ENCODE assay signal across 7 mouse cellular contexts in genomic region chr8:70699116-70699833, GRCm38 (mm10). TPM values are rescaled to one million over a fixed set of nuclear protein-coding genes. Genes with fewer than 3 reads are reported as not detected.
DNase-seq lines count a peak whose midpoint lies in the region; ATAC-seq and TF ChIP-seq lines count a peak whose summit lies in the region.

No protein-coding gene starts in this region.

- H3K9ac ChIP-seq in stomach, embryonic 14.5 days (replicated peaks; ENCODE audit: low read depth, low read length), result peak overlapping the region; percentile 99

- H3K27ac ChIP-seq in kidney, adult 2 months (ENCODE audit: insufficient read depth, low read depth, low read length), result peak overlapping the region; percentile 92
- H3K27ac ChIP-seq in macrophage, result peak overlapping the region; percentile 74; the same call in 1 of the 2 replicates
- H3K27ac ChIP-seq in stomach, embryonic 14.5 days (ENCODE audit: low read length), result peak overlapping the region; percentile 99

- H3K79me2 ChIP-seq in macrophage (ENCODE audit: inconsistent target), result no peaks in the 10 kb centered on the region; the same call in 1 of the 2 replicates

- no peaks in the 10 kb centered on the region for H3K9me3 ChIP-seq in stomach, embryonic 14.5 days (ENCODE audit: control insufficient read depth, low read depth, low read length)

- TF ChIP-seq CTCF in kidney, adult 2 months (conservative IDR thresholded peaks at IDR 0.05; ENCODE audit: insufficient read depth, insufficient read length, low read depth, low read length), result no peak

- H3K36me3 ChIP-seq in kidney, adult 2 months (ENCODE audit: control insufficient read depth, insufficient read depth, low read length), result no peaks in the 10 kb centered on the region
- H3K36me3 ChIP-seq in macrophage (ENCODE audit: inconsistent target), result no peaks in the 10 kb centered on the region
- H3K36me3 ChIP-seq in stomach, embryonic 14.5 days (ENCODE audit: control insufficient read depth, insufficient read depth, low read length), result peaks cover 6% of the 10 kb centered on the region

- WGBS in kidney, adult 2 months, result under 1% methylated on average over 83 of the region's 89 CpGs
- WGBS in macrophage (ENCODE audit: missing documents), result 2% methylated on average over 84 of the region's 89 CpGs
- WGBS in stomach, embryonic 14.5 days, result under 1% methylated on average over 86 of the region's 89 CpGs

- H3K4me1 ChIP-seq in kidney, adult 2 months (ENCODE audit: control insufficient read depth, insufficient read depth, low read length), result peaks cover 32% of the 10 kb centered on the region
- peaks cover 44% of the 10 kb centered on the region for H3K4me1 ChIP-seq in stomach, embryonic 14.5 days (ENCODE audit: control insufficient read depth, insufficient read depth, low read length)

- no peaks in the 10 kb centered on the region for H3K27me3 ChIP-seq in kidney, adult 2 months (replicated peaks; ENCODE audit: control insufficient read depth, insufficient read depth, low read length)
- no peaks in the 10 kb centered on the region for H3K27me3 ChIP-seq in stomach, embryonic 14.5 days (ENCODE audit: control insufficient read depth, insufficient read depth, low read length)

- peak overlapping the region; percentile 67 for H3K4me3 ChIP-seq in kidney, adult 2 months (ENCODE audit: insufficient read depth, low read depth, low read length)
- peak overlapping the region; percentile 45 for H3K4me3 ChIP-seq in macrophage (ENCODE audit: inconsistent target)
- H3K4me3 ChIP-seq in stomach, embryonic 14.5 days (ENCODE audit: low read depth, low read length), result peak overlapping the region; percentile 97

- no peak for TF ChIP-seq POLR2A in kidney, adult 2 months (IDR thresholded peaks at IDR 0.05; ENCODE audit: low read depth, low read length)

- peak overlapping the region; percentile 61 for H3K4me2 ChIP-seq in stomach, embryonic 14.5 days (replicated peaks; ENCODE audit: low read depth, low read length)

- DNase-seq in spleen, adult 18-20 months, result peak; percentile 64
- no peak for DNase-seq in spleen, adult 12 weeks (ENCODE audit: low spot score)
- peak; percentile 74 for DNase-seq in cerebellum, adult 8-10 months
- peak; percentile 52 for DNase-seq in gastrocnemius, adult 18-20 months (ENCODE audit: low spot score)
- DNase-seq in kidney, adult 2 months, result no peak

- ATAC-seq in stomach, embryonic 14.5 days (ENCODE audit: insufficient number of reproducible peaks, insufficient read depth, low FRiP score, low read depth), result peak; percentile 5; the same call in 1 of the 2 replicates

RNA-seq across cellular contexts. Expression of gene Jund, which starts 0.5 kb away (rescaled TPM):
- 10 to 100 TPM; 41.6 to 68.4 TPM for total RNA-seq in gastrocnemius, adult 18-20 months (2021)
- polyA plus RNA-seq in kidney, adult 2 months (2012; rRNA removed), result 158 and 201 TPM in 2 replicates
- total RNA-seq in macrophage (2018; cell fraction: chromatin; rRNA removed), result 10 to 100 TPM; 10.4 to 46.3 (median 24.7) TPM
- total RNA-seq in macrophage (2018; cell fraction: cytosol; rRNA removed), result 100 to 1,000 TPM in 25 of 26 experiments, 10 to 100 TPM in 1; 96.8 to 198 (median 137) TPM
- total RNA-seq in macrophage (2018; cell fraction: nucleus; rRNA removed), result 100 to 1,000 TPM in 9 of 26 experiments, 10 to 100 TPM in 17; 42.3 to 211 (median 94.7) TPM
- polyA plus RNA-seq in macrophage (2018), result 29.7 to 79.6 TPM (median 40.0 TPM) in 3 replicates
- 78.9 and 105 TPM in 2 replicates for polyA plus RNA-seq in stomach, embryonic 14.5 days (2014; fragmentation: Nextera tagmentation; extraction: Ambion mirVana)

RNA-seq across cellular contexts. Expression of gene Iqcn, which starts 4.0 kb away (rescaled TPM):
- not detected for total RNA-seq in gastrocnemius, adult 18-20 months (2021)
- 0.03 and 0.12 TPM in 2 replicates for polyA plus RNA-seq in kidney, adult 2 months (2012; rRNA removed)
- under 1 TPM in 14 of 26 experiments, not detected in 12; 0.13 to 0.82 (median 0.19) TPM for total RNA-seq in macrophage (2018; cell fraction: chromatin; rRNA removed)
- under 1 TPM in 1 of 26 experiments, not detected in 25; 0.03 TPM for total RNA-seq in macrophage (2018; cell fraction: cytosol; rRNA removed)
- 1 to 10 TPM in 2 of 26 experiments, under 1 TPM in 7, not detected in 17; 0.06 to 2.7 (median 0.31) TPM for total RNA-seq in macrophage (2018; cell fraction: nucleus; rRNA removed)
- not detected in 3 replicates for polyA plus RNA-seq in macrophage (2018)
- polyA plus RNA-seq in stomach, embryonic 14.5 days (2014; fragmentation: Nextera tagmentation; extraction: Ambion mirVana), result 0.06 and 0.10 TPM in 2 replicates

RNA-seq across cellular contexts. Expression of gene Gm3336, which starts 19.1 kb away (rescaled TPM):
- not detected for total RNA-seq in gastrocnemius, adult 18-20 months (2021)
- polyA plus RNA-seq in kidney, adult 2 months (2012; rRNA removed), result 0.61 and 0.99 TPM in 2 replicates
- not detected for total RNA-seq in macrophage (2018; cell fraction: chromatin; rRNA removed)
- total RNA-seq in macrophage (2018; cell fraction: cytosol; rRNA removed), result not detected
- 1 to 10 TPM in 1 of 26 experiments, not detected in 25; 1.7 TPM for total RNA-seq in macrophage (2018; cell fraction: nucleus; rRNA removed)
- not detected in 3 replicates for polyA plus RNA-seq in macrophage (2018)
- 0.51 and 0.63 TPM in 2 replicates for polyA plus RNA-seq in stomach, embryonic 14.5 days (2014; fragmentation: Nextera tagmentation; extraction: Ambion mirVana)

RNA-seq across cellular contexts. Expression of gene Pde4c, which starts 24.2 kb away (rescaled TPM):
- total RNA-seq in gastrocnemius, adult 18-20 months (2021), result 1 to 10 TPM; 1.3 to 1.6 TPM
- 81.6 and 113 TPM in 2 replicates for polyA plus RNA-seq in kidney, adult 2 months (2012; rRNA removed)
- total RNA-seq in macrophage (2018; cell fraction: chromatin; rRNA removed), result not detected
- under 1 TPM in 1 of 26 experiments, not detected in 25; 0.04 TPM for total RNA-seq in macrophage (2018; cell fraction: cytosol; rRNA removed)
- under 1 TPM in 1 of 26 experiments, not detected in 25; 0.51 TPM for total RNA-seq in macrophage (2018; cell fraction: nucleus; rRNA removed)
- not detected in 3 replicates for polyA plus RNA-seq in macrophage (2018)
- polyA plus RNA-seq in stomach, embryonic 14.5 days (2014; fragmentation: Nextera tagmentation; extraction: Ambion mirVana), result 0.29 and 0.32 TPM in 2 replicates

RNA-seq across cellular contexts. Expression of gene Lsm4, which starts 26.2 kb away (rescaled TPM):
- total RNA-seq in gastrocnemius, adult 18-20 months (2021), result 10 to 100 TPM; 65.4 to 70.3 TPM
- 106 and 120 TPM in 2 replicates for polyA plus RNA-seq in kidney, adult 2 months (2012; rRNA removed)
- total RNA-seq in macrophage (2018; cell fraction: chromatin; rRNA removed), result 10 to 100 TPM in 20 of 26 experiments, 1 to 10 TPM in 6; 2.7 to 27.9 (median 15.6) TPM
- 10 to 100 TPM; 43.2 to 69.6 (median 58.9) TPM for total RNA-seq in macrophage (2018; cell fraction: cytosol; rRNA removed)
- 10 to 100 TPM; 14.4 to 45.5 (median 23.0) TPM for total RNA-seq in macrophage (2018; cell fraction: nucleus; rRNA removed)
- polyA plus RNA-seq in macrophage (2018), result 47.7 to 66.4 TPM (median 48.9 TPM) in 3 replicates
- polyA plus RNA-seq in stomach, embryonic 14.5 days (2014; fragmentation: Nextera tagmentation; extraction: Ambion mirVana), result 234 and 244 TPM in 2 replicates

Comparison
In these comparisons a context has a peak if more than half of its experiments do, and no peak if none do; other contexts are left out.
1. DNase-seq: peak in spleen, adult 18-20 months (2 of 2), cerebellum, adult 8-10 months (single experiment) and gastrocnemius, adult 18-20 months (single experiment); none in spleen, adult 12 weeks (single experiment) and kidney, adult 2 months (single experiment).
2. H3K4me3 ChIP-seq: peak in every context shown above with its lines; median percentile 97 in stomach, embryonic 14.5 days; 67 in kidney, adult 2 months; 45 in macrophage.
3. Peak in every context shown above with its lines, with median percentiles within 50 percentile points of each other: H3K27ac ChIP-seq.